Mouse (Mus musculus): ENCODE results near the gene Trp53bp2. TPM values are rescaled to one million over a fixed set of nuclear protein-coding genes. Genes with fewer than 3 reads are reported as not detected.

The Trp53bp2 gene
- polyA plus RNA-seq, 1 experiment: 5.4 TPM

DNA sequence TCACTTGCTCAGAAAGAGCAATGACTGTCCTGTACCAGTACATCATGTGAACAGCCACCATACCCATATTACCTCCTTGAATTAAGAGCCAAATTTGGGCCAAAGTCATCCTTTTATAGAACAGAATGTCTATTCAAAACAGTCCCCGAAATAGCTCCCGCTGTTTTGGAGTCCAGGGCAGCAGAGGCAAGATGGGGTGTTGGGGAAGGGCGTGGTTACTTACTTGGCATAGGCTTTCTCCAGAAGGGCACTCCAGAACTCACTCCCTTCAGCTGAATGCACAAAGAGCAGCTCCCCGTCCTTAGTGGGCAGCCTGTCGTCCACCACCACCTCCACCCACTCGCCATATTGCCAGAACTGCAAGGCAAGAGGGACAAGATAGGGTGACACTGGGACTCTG, 82.9 kb downstream of the Trp53bp2 start:
- no peak overlapping the region for H3K27ac ChIP-seq (ENCODE audit: control insufficient read depth, insufficient read depth, low read depth, low read length, poor library complexity)
- 77% methylated on average over 6 of the region's 6 CpGs for WGBS
- TF ChIP-seq POLR2A (IDR thresholded peaks at IDR 0.05; ENCODE audit: borderline replicate concordance, control insufficient read depth, low read depth, low read length): no peak
- no peak for TF ChIP-seq CTCF (IDR thresholded peaks at IDR 0.05; ENCODE audit: control insufficient read depth, insufficient read depth, low read length)
- no peak overlapping the region for H3K4me3 ChIP-seq (replicated peaks; ENCODE audit: control insufficient read depth, low read depth, low read length)
- no peaks in the 10 kb centered on the region; the same call in 1 of the 2 replicates for H3K4me1 ChIP-seq (ENCODE audit: control insufficient read depth, insufficient read depth, low read length)

DNA sequence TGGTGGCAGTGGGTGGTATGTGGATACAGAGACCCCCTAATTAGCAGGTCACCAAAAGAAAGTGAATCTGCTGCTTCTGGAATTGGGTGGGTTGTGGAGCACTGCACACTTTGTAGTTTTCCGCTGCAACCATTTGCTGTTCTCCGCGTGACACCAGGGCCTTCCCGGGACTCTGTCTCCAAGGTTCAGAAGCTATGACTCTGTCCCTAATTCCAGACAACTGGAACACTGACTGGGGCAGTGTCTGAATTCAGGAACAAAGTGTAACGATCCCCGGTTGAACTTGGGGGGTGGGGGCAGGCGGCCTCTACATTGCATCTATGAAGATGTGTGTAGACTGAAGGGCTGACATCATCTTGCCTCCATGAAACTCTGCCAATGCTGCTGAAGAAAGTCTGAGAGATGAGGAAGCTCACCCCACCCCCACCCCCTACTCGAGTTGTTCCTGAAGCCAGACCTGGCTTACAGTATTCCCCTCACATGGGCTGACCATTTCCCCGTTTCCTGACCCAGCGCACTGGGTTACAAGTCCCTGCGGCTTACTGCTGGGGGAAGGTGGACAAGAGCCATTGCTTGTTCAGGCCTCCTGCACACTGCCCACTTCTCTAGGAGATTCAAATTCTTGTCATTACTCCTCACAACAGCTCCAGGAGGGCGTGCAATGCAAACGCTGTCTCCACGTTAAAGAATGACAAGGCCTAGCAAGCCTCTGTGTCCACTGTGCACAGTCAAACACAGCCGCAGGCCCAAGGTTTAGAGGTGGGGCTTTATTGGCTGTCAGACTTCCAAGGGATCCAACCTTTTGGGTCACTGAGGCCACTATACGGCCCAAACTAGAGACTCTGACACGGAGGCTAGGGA, 85.5 kb downstream of the Trp53bp2 start:
- H3K27ac ChIP-seq (ENCODE audit: control insufficient read depth, insufficient read depth, low read depth, low read length, poor library complexity): no peak overlapping the region
- WGBS: 76% methylated on average over 17 of the region's 17 CpGs
- H3K4me1 ChIP-seq (ENCODE audit: control insufficient read depth, insufficient read depth, low read length): no peaks in the 10 kb centered on the region; the same call in 1 of the 2 replicates
- TF ChIP-seq CTCF (IDR thresholded peaks at IDR 0.05; ENCODE audit: control insufficient read depth, insufficient read depth, low read length) (no peak), POLR2A (IDR thresholded peaks at IDR 0.05; ENCODE audit: borderline replicate concordance, control insufficient read depth, low read depth, low read length) (no peak)
- no peak overlapping the region for H3K4me3 ChIP-seq (replicated peaks; ENCODE audit: control insufficient read depth, low read depth, low read length)

DNA sequence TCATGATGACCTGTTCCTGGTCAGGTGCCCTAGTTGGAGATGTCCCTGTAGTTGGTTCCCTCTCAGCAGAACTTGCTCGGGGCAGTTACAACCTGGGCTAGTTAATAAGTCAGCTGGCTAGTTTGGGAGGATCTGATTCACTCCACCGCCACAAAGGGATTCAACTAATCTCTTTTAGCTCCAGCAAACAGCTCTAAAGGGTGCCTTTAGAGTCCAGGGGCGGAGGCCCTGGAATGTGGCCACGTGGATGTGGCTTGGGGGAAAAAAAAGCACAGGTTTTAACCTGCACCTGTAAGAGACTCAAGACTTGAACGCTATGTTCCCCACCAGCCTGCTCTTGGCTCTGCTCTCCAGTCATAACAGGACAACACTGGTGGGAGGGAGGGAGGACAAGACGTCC, 87.7 kb downstream of the Trp53bp2 start:
- 73% methylated on average over 6 of the region's 6 CpGs for WGBS
- no peak overlapping the region for H3K27ac ChIP-seq (ENCODE audit: control insufficient read depth, insufficient read depth, low read depth, low read length, poor library complexity)
- H3K4me3 ChIP-seq (replicated peaks; ENCODE audit: control insufficient read depth, low read depth, low read length): no peak overlapping the region
- TF ChIP-seq POLR2A (IDR thresholded peaks at IDR 0.05; ENCODE audit: borderline replicate concordance, control insufficient read depth, low read depth, low read length) (no peak), CTCF (IDR thresholded peaks at IDR 0.05; ENCODE audit: control insufficient read depth, insufficient read depth, low read length) (no peak)
- no peaks in the 10 kb centered on the region for H3K4me1 ChIP-seq (ENCODE audit: control insufficient read depth, insufficient read depth, low read length)

- H3K4me1 ChIP-seq (ENCODE audit: control insufficient read depth, insufficient read depth, low read length): no peaks in the 10 kb centered on the region
- TF ChIP-seq POLR2A (IDR thresholded peaks at IDR 0.05; ENCODE audit: borderline replicate concordance, control insufficient read depth, low read depth, low read length) (no peak), CTCF (IDR thresholded peaks at IDR 0.05; ENCODE audit: control insufficient read depth, insufficient read depth, low read length) (no peak)
- 60% methylated on average over 4 of the region's 4 CpGs for WGBS
- no peak overlapping the region for H3K4me3 ChIP-seq (replicated peaks; ENCODE audit: control insufficient read depth, low read depth, low read length)
- no peak overlapping the region for H3K27ac ChIP-seq (ENCODE audit: control insufficient read depth, insufficient read depth, low read depth, low read length, poor library complexity)
Observed at GRCm38 (mm10) chr1:182497736-182498135, 88.8 kb downstream of the Trp53bp2 start.

DNA sequence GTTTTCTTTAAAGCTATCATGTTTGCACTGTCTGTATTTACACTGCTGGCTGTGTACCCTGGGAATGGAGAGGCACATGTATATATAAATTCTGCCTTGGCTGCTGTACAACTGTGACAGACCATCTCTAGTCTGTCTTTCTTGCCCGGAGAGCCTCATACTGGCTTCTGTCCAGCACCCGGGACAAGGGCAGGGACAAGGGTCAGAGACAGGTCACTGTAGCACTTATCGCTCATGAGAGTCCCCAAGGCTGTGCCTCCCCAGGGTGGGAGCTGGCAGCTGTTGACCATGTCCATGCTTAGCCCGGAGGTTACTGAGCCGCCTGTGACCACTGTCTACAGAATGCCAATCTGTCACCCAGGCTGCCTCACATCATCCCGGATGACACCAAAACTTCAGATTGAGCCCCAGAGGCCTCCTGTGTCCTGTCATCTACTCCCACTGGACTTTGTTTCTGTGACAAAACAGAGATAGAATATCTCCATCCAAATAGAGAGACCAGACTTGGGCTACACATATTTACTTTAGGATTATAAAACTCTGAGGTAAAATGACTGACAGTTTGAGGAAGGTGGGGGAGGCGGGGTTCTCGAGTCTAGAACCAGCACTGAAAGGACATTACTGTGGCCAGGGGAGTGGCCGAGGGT, 90.6 kb downstream of the Trp53bp2 start:
- Histone ChIP-seq H3K4me3 (replicated peaks; ENCODE audit: control insufficient read depth, low read depth, low read length) (no peak overlapping the region), H3K27ac (ENCODE audit: control insufficient read depth, insufficient read depth, low read depth, low read length, poor library complexity) (no peak overlapping the region), H3K4me1 (ENCODE audit: control insufficient read depth, insufficient read depth, low read length) (no peaks in the 10 kb centered on the region; the same call in 1 of the 2 replicates)
- 67% methylated on average over 9 of the region's 9 CpGs for WGBS
- no peak for TF ChIP-seq POLR2A (IDR thresholded peaks at IDR 0.05; ENCODE audit: borderline replicate concordance, control insufficient read depth, low read depth, low read length)
- no peak for TF ChIP-seq CTCF (IDR thresholded peaks at IDR 0.05; ENCODE audit: control insufficient read depth, insufficient read depth, low read length)

DNA sequence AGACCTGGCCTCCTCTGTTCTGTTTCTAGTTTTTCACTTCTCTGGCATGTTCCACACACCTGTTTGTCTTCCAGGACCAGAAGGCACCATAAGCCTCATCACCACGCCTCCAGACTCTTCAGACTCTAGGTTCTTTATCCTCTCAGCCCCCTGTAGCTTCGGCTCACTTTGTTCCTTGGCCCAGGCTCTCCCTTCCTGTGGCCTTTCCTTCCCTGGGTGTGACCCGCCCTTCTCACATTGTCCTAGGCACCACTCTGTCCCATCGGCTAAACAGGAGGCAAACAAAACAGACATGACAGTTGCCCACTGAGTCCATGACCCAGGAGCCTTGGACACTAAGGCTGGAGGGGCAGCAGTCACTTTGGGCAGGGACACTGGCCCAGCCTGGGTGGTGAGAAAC, 91.3 kb downstream of the Trp53bp2 start:
- Histone ChIP-seq H3K4me3 (replicated peaks; ENCODE audit: control insufficient read depth, low read depth, low read length) (no peak overlapping the region), H3K27ac (ENCODE audit: control insufficient read depth, insufficient read depth, low read depth, low read length, poor library complexity) (no peak overlapping the region), H3K4me1 (ENCODE audit: control insufficient read depth, insufficient read depth, low read length) (no peaks in the 10 kb centered on the region; the same call in 1 of the 2 replicates)
- WGBS: 77% methylated on average over 4 of the region's 4 CpGs
- TF ChIP-seq POLR2A (IDR thresholded peaks at IDR 0.05; ENCODE audit: borderline replicate concordance, control insufficient read depth, low read depth, low read length): no peak

- no peak overlapping the region for H3K27ac ChIP-seq (ENCODE audit: control insufficient read depth, insufficient read depth, low read depth, low read length, poor library complexity)
- whole genome bisulfite sequencing: 72% methylated on average over 4 of the region's 4 CpGs
- H3K4me1 ChIP-seq (ENCODE audit: control insufficient read depth, insufficient read depth, low read length): no peaks in the 10 kb centered on the region; the same call in 1 of the 2 replicates
Observed at GRCm38 (mm10) chr1:182500843-182501242, 91.9 kb downstream of the Trp53bp2 start.

GRCm38 (mm10) chr1:182501815-182502405, 92.9 kb downstream of the Trp53bp2 start:
- Histone ChIP-seq H3K27ac (ENCODE audit: control insufficient read depth, insufficient read depth, low read depth, low read length, poor library complexity) (no peak overlapping the region), H3K4me3 (replicated peaks; ENCODE audit: control insufficient read depth, low read depth, low read length) (no peak overlapping the region), H3K4me1 (ENCODE audit: control insufficient read depth, insufficient read depth, low read length) (no peaks in the 10 kb centered on the region; the same call in 1 of the 2 replicates)
- WGBS: 79% methylated on average over 7 of the region's 7 CpGs
- no peak for TF ChIP-seq CTCF (IDR thresholded peaks at IDR 0.05; ENCODE audit: control insufficient read depth, insufficient read depth, low read length)
- no peak for TF ChIP-seq POLR2A (IDR thresholded peaks at IDR 0.05; ENCODE audit: borderline replicate concordance, control insufficient read depth, low read depth, low read length)

More at GRCm38 (mm10) chr1:182500843-182501242, 91.9 kb downstream of the Trp53bp2 start:
- no peak for TF ChIP-seq POLR2A (IDR thresholded peaks at IDR 0.05; ENCODE audit: borderline replicate concordance, control insufficient read depth, low read depth, low read length)
- TF ChIP-seq CTCF (IDR thresholded peaks at IDR 0.05; ENCODE audit: control insufficient read depth, insufficient read depth, low read length): no peak
- H3K4me3 ChIP-seq (replicated peaks; ENCODE audit: control insufficient read depth, low read depth, low read length): no peak overlapping the region
